Mouse (Mus musculus) lung, embryonic 15.5 days (tissue): Measurements from ENCODE around the gene Megf6. TPM values are rescaled to one million over a fixed set of nuclear protein-coding genes. Genes with fewer than 3 reads are reported as not detected.

Source experiments
- ATAC-seq: fragments of 200-750 bp; cut with Nextera tagmentation; 2 replicates; pipeline ENCODE4 v1.8.0; 2017; ENCODE audit warnings: moderate number of reproducible peaks, borderline replicate concordance; ENCODE audit not compliant: low FRiP score, low TSS enrichment; ENCODE audit errors: extremely low read depth
- H3K27ac ChIP-seq: fragments of 300-500 bp; sonication (generic); 2 replicates; pipeline ENCODE4 v1.5.1; 2015; ENCODE audit warnings: moderate library complexity, mild to moderate bottlenecking, inconsistent platforms
- H3K27me3 ChIP-seq: fragments of 300-500 bp; sonication (generic); 2 replicates; pipeline ENCODE4 v1.6.1; 2015; ENCODE audit warnings: inconsistent platforms
- H3K36me3 ChIP-seq: fragments of 300-500 bp; sonication (generic); 2 replicates; pipeline ENCODE4 v1.6.1; 2015; ENCODE audit warnings: inconsistent platforms
- H3K4me1 ChIP-seq: fragments of 300-500 bp; sonication (generic); 2 replicates; pipeline ENCODE4 v1.6.1; 2015; ENCODE audit warnings: inconsistent platforms
- H3K4me2 ChIP-seq: fragments of 300-500 bp; sonication (generic); 2 replicates; pipeline ENCODE4 v1.6.1; 2015; ENCODE audit warnings: inconsistent platforms, mild to moderate bottlenecking, moderate library complexity
- H3K4me3 ChIP-seq: fragments of 300-500 bp; sonication (generic); 2 replicates; pipeline ENCODE4 v1.5.1; 2015; ENCODE audit warnings: mild to moderate bottlenecking, inconsistent platforms
- H3K9ac ChIP-seq: fragments of 300-500 bp; sonication (generic); 2 replicates; pipeline ENCODE4 v1.6.1; 2015; ENCODE audit warnings: inconsistent platforms
- H3K9me3 ChIP-seq: fragments of 300-500 bp; sonication (generic); 2 replicates; pipeline ENCODE4 v1.6.1; 2016; ENCODE audit warnings: inconsistent platforms
- WGBS: fragments of 180-500 bp; shearing (Covaris S2); methylation state at CpG from one replicate; pipeline ENCODE4 v1.1.7; 2015; 5-methylcytosine and 5-hydroxymethylcytosine counted together
- polyA plus RNA-seq: library from polyadenylated mRNA; unstranded; fragments of >200 nt; fragmentation: Nextera tagmentation; extraction: Ambion mirVana; gene quantifications from 2 replicates; pipeline ENCODE4 v1.2.1, GENCODE M21; 2015

Gene Megf6
- polyA plus RNA-seq, 1 experiment from 2014 or later: 23.3 TPM

- Histone ChIP-seq H3K36me3 (no peaks in the 10 kb centered on the region), H3K4me1 (peaks cover 36% of the 10 kb centered on the region), H3K4me2 (peak overlapping the region; percentile 94), H3K9me3 (no peaks in the 10 kb centered on the region), H3K27ac (no peak overlapping the region), H3K9ac (peak overlapping the region; percentile 31; the same call in 1 of the 2 replicates), H3K4me3 (peak overlapping the region; percentile 46), H3K27me3 (peaks cover 63% of the 10 kb centered on the region)
- no peak for ATAC-seq
- 2% methylated on average over 40 of the region's 46 CpGs for WGBS
Measured at GRCm38 (mm10) chr4:154140213-154141008, 30.1 kb upstream of the Megf6 start.

DNA sequence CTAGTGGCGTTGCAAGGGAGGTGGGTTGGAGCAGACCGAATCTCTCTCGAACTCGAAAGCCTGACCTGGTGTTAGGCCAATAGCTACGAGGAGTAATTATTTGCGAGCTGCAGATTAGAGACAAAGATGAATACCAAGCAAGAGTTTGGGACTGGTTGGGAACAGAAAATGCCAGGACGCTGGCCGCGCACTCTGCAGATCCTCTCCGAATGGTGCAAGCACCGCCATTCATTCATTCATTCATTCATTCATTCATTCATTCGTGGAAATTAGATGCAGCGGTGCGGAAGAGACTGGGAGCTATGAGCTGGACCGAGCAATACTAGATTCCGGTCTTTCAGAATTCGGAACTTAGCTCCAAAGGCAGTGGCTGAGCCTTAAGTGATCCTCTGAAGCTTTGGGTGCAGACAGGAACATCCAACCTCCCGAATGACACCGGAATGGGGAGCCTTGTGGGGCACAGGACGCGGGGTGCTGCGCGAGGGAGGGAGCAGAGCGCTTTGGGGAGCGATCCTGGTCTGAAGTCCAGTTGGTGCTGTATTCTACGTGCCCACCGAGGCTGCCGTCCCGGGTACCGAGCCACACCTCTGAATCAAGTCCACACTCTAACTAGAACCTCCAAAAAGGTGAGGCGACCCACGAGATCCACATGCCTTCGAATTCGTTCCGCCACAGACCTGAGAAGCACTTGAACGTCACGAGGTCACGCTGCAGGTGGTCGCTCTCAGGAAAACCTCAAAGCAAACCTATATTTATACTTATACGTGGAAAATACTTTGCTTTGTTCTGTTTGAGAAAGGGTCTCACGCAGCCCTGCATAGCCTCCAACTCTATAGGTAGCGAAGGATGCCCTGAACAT lies 29.3 kb upstream of the Megf6 start:
- H3K4me2 ChIP-seq: peak overlapping the region; percentile 94
- H3K4me3 ChIP-seq: peak overlapping the region; percentile 85
- H3K9me3 ChIP-seq: no peaks in the 10 kb centered on the region
- no peak overlapping the region for H3K27ac ChIP-seq
- H3K36me3 ChIP-seq: 0 out of 2 replicates have a peak, but pooled peaks cover under 1% of the 10 kb centered on the region
- 2% methylated on average over 42 of the region's 42 CpGs for WGBS
- peaks cover 57% of the 10 kb centered on the region for H3K27me3 ChIP-seq
- no peak for ATAC-seq
- H3K9ac ChIP-seq: no peak overlapping the region
- peaks cover 36% of the 10 kb centered on the region for H3K4me1 ChIP-seq

DNA sequence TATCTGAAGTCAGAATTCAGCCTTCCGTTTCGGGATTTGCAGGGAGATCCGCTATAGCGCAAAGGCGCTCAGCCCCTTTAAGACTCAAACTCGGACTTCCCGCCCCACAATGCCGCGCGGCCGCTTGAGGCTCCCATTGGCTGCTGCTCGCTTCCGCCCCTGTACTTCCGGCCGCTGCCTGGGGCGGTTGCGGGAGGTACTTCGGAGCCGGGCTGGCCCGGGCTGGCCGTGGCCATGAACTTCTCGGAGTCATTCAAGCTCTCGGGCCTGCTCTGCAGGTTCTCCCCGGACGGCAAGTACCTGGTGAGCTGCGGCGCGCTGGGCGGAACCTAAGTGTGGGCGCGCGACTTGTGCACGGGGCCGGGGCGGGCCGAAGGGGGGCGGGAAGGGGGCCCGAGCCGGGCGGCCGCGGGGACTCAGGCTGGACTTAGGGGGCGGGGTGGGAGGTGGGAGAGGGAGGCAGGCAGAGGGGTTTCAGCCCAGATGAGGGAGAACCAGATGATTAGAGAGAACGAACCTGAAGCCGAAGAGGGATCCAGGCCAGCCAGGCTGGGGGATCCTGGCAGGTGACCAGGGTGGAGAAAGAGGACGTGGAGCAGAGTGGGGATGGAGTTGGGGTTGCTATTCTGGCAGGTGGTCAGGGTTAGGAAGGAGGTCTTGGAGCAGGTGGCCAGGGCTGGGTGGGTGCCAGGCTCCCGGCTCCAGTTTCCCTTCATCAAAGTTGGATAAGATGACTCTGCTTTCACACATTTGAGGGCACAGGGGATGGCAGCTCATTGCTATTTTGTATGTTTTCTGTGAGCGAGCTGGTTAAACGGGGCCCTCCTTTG lies 28.1 kb upstream of the Megf6 start, which contains the start of gene Wrap73:
Wrap73 (plus strand) TSS at position 162 of the 830 bp plus-strand sequence.
- H3K4me3 ChIP-seq: peak within 1 kb of the TSS; percentile 85
- H3K4me1 ChIP-seq: peaks cover 36% of the 10 kb centered on the region
- H3K9me3 ChIP-seq: no peaks in the 10 kb centered on the region
- peak within 1 kb of the TSS; percentile 94 for H3K4me2 ChIP-seq
- 0 out of 2 replicates have a peak, but pooled peaks cover 2% of the 10 kb centered on the region for H3K36me3 ChIP-seq
- WGBS: 2% methylated on average over 49 of the region's 49 CpGs
- H3K27me3 ChIP-seq: peaks cover 46% of the 10 kb centered on the region
- H3K27ac ChIP-seq: peak within 1 kb of the TSS; percentile 92
- H3K9ac ChIP-seq: peak within 1 kb of the TSS; percentile 75
- ATAC-seq: peak; percentile 92

- Histone ChIP-seq H3K36me3 (peaks cover 8% of the 10 kb centered on the region; the same call in 1 of the 2 replicates), H3K27me3 (peaks cover 23% of the 10 kb centered on the region), H3K27ac (no peak overlapping the region), H3K4me3 (no peak overlapping the region), H3K4me2 (no peak overlapping the region), H3K9ac (no peak overlapping the region), H3K9me3 (no peaks in the 10 kb centered on the region), H3K4me1 (peaks cover 32% of the 10 kb centered on the region)
- ATAC-seq: no peak
- WGBS: 71% methylated on average over 3 of the region's 3 CpGs
Measured at GRCm38 (mm10) chr4:154144712-154145111, 25.8 kb upstream of the Megf6 start.

- 71% methylated on average over 10 of the region's 10 CpGs for WGBS
- ATAC-seq: no peak
- H3K9me3 ChIP-seq: no peaks in the 10 kb centered on the region
- H3K27ac ChIP-seq: no peak overlapping the region
- H3K9ac ChIP-seq: no peak overlapping the region
- no peak overlapping the region for H3K4me2 ChIP-seq
- no peak overlapping the region for H3K4me3 ChIP-seq
- H3K4me1 ChIP-seq: peaks cover 16% of the 10 kb centered on the region
- H3K27me3 ChIP-seq: peaks cover 7% of the 10 kb centered on the region
- peaks cover 17% of the 10 kb centered on the region; the same call in 1 of the 2 replicates for H3K36me3 ChIP-seq
Measured at GRCm38 (mm10) chr4:154146342-154146741, 24.2 kb upstream of the Megf6 start.

DNA sequence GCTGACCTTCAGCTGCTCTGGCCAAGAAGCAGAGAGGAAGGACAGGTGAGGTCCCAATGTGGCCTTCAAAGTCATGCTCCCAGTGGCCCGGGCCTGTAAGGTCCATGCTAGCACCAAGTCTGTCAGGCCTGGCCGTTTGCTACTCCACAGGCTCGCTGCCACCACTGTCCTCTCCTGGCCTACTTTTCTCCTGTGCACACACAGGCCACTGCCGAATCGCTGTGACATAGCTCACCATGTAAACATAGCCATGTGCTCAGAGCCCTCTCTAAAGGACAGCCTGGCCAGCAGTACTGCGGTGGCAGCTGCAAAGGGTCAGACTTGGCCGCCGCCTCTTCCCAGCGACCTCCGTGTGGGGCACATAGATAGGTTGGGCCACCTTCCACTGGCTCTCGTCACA lies 16.4 kb upstream of the Megf6 start:
- Histone ChIP-seq H3K4me3 (no peak overlapping the region), H3K27me3 (no peaks in the 10 kb centered on the region), H3K4me2 (no peak overlapping the region), H3K9me3 (no peaks in the 10 kb centered on the region), H3K36me3 (peaks cover 63% of the 10 kb centered on the region), H3K27ac (no peak overlapping the region), H3K4me1 (peaks cover 4% of the 10 kb centered on the region), H3K9ac (no peak overlapping the region)
- ATAC-seq: no peak
- WGBS: 65% methylated on average over 11 of the region's 11 CpGs

- peaks cover 13% of the 10 kb centered on the region for H3K4me1 ChIP-seq
- H3K4me2 ChIP-seq: no peak overlapping the region
- no peak overlapping the region for H3K27ac ChIP-seq
- no peak overlapping the region for H3K4me3 ChIP-seq
- no peak overlapping the region for H3K9ac ChIP-seq
- H3K9me3 ChIP-seq: no peaks in the 10 kb centered on the region
- H3K36me3 ChIP-seq: peaks cover 55% of the 10 kb centered on the region
- no peak for ATAC-seq
- no peaks in the 10 kb centered on the region for H3K27me3 ChIP-seq
- 84% methylated on average over 7 of the region's 7 CpGs for WGBS
Measured at GRCm38 (mm10) chr4:154156050-154156449, 14.5 kb upstream of the Megf6 start.

GRCm38 (mm10) chr4:154157970-154158662 lies 12.4 kb upstream of the Megf6 start:
- Histone ChIP-seq H3K9ac (no peak overlapping the region), H3K4me2 (no peak overlapping the region), H3K4me3 (no peak overlapping the region), H3K27ac (no peak overlapping the region), H3K9me3 (no peaks in the 10 kb centered on the region), H3K36me3 (peaks cover 42% of the 10 kb centered on the region), H3K27me3 (no peaks in the 10 kb centered on the region), H3K4me1 (peaks cover 18% of the 10 kb centered on the region)
- ATAC-seq: no peak
- 91% methylated on average over 14 of the region's 14 CpGs for WGBS

GRCm38 (mm10) chr4:154159002-154159401 lies 11.5 kb upstream of the Megf6 start:
- Histone ChIP-seq H3K36me3 (peaks cover 42% of the 10 kb centered on the region), H3K9me3 (no peaks in the 10 kb centered on the region), H3K4me3 (peak overlapping the region; percentile 98; the same call in 1 of the 2 replicates), H3K4me2 (peak overlapping the region; percentile 91; the same call in 1 of the 2 replicates), H3K4me1 (peaks cover 18% of the 10 kb centered on the region), H3K27ac (no peak overlapping the region), H3K27me3 (no peaks in the 10 kb centered on the region), H3K9ac (no peak overlapping the region)
- WGBS: 15% methylated on average over 6 of the region's 6 CpGs
- peak; percentile 1; the same call in 1 of the 2 replicates for ATAC-seq

DNA sequence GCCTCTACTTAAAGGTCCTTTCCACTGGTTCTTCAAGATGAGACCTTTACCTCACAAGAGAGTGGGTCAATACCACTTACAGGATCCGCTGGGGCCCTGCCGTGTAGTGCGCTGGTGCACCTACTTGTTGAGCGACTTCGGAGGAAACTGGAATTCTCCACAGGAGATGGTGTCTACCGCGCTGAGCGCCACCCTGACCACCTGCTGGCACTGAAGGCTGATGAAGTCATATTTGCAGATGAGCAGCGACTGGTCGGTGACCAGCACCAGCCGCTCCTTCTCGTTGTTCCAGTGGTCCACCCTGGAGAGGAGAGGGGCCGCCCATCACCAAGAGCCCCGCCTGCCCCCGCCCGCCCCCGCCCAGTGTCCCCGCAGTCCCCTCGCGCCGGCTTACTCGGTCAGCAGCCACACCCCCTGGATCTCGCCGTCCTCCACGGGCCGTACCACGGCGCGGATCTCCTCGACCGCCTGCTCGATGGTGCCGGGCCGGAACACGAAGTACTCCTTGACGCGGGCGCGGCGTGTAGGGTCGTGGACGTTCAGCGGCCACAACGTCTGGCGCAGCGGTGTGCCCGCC lies 10.5 kb upstream of the Megf6 start:
- Histone ChIP-seq H3K4me2 (peak overlapping the region; percentile 91), H3K27ac (peak overlapping the region; percentile 73), H3K9ac (peak overlapping the region; percentile 73), H3K36me3 (peaks cover 36% of the 10 kb centered on the region), H3K4me1 (peaks cover 18% of the 10 kb centered on the region), H3K27me3 (no peaks in the 10 kb centered on the region), H3K4me3 (peak overlapping the region; percentile 98), H3K9me3 (no peaks in the 10 kb centered on the region)
- peak; percentile 50 for ATAC-seq
- 1% methylated on average over 41 of the region's 47 CpGs for WGBS
